Mouse (Mus musculus) right cerebral cortex, adult 2 months (tissue): Measurements from ENCODE around the gene Ube2r2.
A peak's percentile ranks its signal among the peaks of the same experiment; 100 is the strongest.

Experiments
- DNase-seq, 2 experiments: peaks; one replicate each; pipeline ENCODE4 v3.0.0; 2021 to 2022; ENCODE audit warnings: low spot score in 2 of 2

The Ube2r2 gene

DNA sequence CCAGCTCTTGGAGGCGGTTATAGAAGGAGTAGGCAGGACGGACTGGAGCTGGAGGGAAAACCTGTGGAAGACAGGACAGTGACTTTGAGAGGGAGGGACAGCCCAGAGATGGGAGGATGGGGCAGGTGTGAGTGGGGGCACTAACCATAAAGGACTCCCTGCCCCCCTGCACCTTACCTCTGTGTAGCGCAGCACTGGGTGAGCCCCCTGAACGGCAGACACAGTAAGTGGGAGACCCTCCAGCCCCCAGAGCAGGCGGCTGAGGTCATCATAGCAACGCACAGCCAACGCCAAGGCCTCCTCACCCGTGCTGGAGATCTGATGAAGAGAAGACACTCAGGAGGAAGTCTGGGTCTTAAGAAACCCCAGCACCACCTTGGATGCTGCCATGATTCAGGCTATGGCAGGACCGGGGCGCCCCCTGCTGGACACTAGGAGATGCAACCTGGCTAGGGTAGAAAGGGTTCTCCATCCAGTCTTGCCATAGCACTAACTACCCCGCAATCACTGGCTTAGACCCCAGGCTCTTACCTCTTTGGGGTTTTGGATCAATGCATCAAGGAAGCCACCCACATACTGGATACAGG is 16.7 kb upstream of the Ube2r2 start:
- peak; percentile 57 to 63 for DNase-seq

- DNase-seq = peak; percentile 99
Measured at GRCm38 (mm10) chr4:41124180-41124951, 11.2 kb upstream of the Ube2r2 start, which contains the start of gene Nol6. Nol6 (minus strand) TSS chr4:41124455.

DNA sequence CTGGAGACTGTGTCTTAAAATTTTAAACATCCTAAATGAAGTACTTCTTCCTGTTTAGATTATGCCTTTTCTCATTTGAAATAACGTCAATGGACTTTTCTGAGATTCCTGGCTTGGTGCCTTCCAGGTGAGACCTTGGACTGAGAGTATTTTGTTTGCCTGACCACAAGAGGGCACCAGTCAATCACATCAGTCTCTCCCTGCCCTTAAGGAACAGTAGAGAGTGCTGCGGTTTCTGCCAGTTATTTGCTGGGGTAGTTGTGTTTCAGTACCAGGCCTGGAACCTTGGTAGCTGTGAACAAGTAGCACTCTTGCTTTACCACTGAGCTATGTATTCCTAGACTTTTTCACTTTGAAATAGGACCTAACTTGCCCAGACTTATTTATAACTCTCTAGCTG is 6.1 kb upstream of the Ube2r2 start:
- peak; percentile 45 to 60 for DNase-seq

DNA sequence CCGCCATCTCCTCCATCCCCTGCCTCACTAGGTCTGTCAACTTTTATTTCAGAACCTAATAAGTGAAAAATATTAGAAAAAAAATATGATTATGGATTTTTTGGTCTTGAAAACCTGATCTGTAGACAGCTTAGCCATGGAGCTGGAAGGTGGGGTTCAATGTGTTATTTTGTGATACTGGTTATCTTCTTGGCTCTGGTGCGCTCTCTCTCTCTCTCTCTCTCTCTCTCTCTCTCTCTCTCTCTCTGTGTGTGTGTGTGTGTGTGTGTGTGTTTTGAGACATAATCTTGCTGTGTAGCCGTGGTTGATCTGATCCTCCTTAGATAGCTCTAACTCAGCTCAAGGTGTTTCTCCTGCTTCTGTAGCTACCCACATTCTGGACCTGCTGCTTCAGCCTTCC is 5.7 kb upstream of the Ube2r2 start:
- DNase-seq = no peak

- no peak for DNase-seq
Measured at GRCm38 (mm10) chr4:41132471-41132870, 3.1 kb upstream of the Ube2r2 start.

DNA sequence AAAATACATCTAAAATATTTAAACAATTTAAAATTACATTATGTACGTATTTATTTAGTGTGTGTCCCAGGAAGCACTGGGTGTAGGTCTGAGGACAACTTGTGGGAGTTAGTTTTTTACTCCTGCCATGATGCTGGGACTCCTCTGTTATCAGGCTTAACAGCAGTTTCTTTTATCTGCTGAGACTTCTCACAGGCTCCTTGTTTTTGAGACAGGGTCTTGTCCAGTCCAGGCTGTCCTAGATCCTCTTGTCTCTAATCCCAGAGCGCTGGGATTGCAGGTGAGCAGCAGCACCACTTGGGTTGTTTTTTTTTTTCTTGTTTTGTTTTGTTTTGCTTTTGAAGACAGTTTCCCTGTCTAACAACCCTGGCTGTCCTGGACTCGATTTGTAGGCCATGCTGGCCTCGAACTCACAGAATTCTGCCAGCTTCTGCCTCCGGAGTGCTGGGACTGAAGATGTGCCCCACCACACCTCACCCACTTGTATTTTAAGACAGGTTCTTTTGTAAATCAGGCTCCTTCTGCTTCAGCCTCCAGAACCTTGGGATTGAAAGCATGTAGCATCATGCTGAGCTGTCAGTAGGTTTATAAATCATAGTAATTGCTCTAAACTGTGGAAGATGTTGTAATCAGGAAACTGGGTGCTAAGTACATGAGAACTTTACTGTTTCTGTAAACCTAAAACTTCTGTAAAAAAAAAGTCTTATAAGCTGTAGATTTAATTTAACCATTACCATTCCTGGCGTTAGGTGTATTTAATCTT is 1.8 kb upstream of the Ube2r2 start:
- DNase-seq = no peak

DNA sequence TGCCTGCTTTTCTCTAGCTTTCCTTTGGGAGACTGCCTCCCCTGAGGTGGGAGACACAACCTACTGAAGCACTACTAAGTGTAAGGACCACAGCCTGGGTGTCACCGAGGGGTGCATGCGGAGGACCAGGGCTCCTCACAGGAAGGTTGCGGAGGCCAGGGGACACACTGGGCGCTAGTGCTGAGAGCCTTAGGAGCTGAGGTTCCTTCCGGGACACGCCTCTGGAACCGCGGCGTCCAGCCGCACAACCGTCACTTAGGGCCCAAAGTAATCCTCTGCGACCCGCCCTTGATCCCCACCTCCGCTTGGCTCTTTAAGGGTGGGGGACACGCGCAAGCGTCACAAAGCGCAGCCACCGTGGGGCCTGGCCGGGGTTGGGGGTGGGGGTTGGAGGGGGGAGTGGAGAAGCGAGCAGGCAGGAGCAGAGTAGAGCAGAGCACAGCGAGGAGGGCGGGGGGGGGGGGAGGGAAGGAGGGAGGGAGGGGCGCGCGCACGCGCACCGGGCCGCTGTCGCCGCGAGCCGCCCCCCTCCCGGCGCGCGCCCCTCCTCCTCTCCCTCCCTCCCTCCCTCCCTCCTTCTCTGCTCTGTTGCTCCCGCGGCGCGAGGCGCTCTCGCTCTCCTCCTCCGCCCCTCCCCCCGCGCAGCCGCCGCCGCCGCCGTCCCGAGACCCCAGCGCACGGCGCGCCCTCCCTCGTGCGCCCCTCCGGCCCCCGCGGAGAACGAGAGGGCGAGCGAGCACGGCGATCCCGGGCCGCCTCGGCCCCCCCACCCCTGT is 420 bp upstream of the Ube2r2 start:
- peak; percentile 52 to 65 for DNase-seq

GRCm38 (mm10) chr4:41136454-41136805 is 887 bp downstream of the Ube2r2 start:
- peak in 1 of 2 experiments; percentile 13 for DNase-seq

DNA sequence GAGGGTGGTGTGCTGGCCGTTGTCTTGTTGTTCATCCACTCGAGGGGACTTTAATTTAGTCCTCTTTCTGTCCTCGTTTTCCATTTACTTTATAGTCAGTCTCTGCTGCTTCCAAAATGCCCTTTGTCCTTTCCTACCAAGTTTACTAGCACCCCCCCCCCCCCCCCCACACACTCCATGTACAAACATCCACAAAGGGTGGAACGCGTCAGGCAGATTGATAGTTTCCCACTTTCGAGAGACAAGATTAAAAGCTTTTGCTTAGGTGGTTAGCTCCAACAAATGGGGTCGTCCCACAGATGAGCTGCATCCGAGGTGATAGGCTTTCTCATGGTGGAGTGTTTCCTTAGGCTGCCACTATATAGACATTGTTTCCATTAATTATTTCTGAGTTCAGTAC is 1.3 kb downstream of the Ube2r2 start:
- no peak for DNase-seq

DNA sequence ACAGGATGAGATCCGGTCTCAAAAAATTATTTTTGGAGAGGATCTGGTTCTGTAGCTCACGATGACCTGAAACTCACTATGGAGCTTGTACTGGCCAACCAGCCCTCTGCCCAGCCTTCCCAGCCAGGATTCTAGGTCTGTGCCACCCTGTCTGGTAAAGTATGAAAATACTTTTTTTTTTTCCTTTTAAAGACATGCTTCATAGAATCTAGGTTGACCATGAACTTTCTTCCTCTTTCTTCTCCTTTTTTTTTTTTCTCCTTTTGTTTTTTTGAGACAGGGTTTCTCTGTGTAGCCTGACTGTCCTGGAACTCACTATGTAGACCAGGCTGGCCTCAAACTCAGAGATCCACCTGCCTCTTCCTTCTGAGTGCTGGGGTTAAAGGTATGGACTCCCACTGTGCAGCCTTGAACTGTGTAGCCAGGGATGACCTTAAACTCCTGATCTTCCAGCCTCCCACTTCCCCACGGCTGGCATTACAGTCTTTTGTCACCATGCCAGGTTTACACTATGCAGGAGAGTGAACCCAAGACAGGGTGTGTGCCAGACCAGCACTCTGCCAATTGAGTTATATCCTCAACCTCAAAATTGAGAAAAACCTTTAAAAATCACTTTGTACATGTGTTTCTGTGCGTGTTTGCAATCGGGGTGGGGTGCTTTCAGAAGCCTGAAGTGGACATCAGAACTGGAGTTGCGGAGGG is 4.8 kb downstream of the Ube2r2 start:
- no peak for DNase-seq

- DNase-seq = no peak
Measured at GRCm38 (mm10) chr4:41142601-41143000, 7.1 kb downstream of the Ube2r2 start.

DNA sequence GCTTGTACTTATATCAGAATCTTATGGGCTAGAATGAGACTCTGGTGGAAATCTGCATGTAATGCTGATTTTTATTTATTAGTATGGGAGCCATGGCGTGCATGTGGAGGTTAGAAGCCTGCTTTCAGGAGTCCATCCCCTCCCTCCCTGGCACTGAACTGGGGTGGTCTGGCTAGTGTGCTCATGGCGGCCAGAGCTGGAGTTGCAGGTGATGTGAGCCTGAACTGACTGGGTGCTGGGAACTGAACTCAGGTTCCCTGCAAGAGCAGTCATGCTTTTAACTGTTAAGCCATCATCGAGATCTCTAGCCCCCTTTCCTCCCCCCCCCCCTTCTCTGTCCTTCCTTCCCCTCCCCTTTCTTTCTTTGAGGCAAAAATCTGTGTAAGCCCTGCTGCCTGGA is 14.3 kb downstream of the Ube2r2 start:
- DNase-seq = no peak

GRCm38 (mm10) chr4:41151186-41151585 is 15.6 kb downstream of the Ube2r2 start:
- DNase-seq = no peak

- DNase-seq = no peak
Measured at GRCm38 (mm10) chr4:41153146-41153545, 17.6 kb downstream of the Ube2r2 start.

- DNase-seq = no peak
Measured at GRCm38 (mm10) chr4:41156961-41157360, 21.4 kb downstream of the Ube2r2 start.

DNA sequence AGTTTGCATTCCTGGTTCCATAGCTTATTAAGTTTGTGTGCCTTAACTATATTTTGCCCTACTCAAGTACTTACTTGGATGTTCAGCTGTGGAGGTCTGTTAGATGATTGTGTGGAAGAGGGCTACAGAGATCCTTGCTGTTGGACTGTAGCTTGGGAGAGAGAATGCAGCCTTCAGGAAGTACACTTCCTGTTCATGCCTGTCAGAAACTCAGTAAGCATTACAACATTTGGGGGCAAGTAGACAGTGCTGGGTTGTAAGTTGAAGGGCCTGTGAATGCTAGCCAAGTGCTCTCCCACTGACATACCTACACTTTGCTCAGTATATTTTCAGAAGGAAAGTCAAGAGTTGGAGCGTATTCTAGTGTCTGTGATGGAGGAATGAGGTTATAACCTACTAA is 22.7 kb downstream of the Ube2r2 start:
- DNase-seq = no peak

DNA sequence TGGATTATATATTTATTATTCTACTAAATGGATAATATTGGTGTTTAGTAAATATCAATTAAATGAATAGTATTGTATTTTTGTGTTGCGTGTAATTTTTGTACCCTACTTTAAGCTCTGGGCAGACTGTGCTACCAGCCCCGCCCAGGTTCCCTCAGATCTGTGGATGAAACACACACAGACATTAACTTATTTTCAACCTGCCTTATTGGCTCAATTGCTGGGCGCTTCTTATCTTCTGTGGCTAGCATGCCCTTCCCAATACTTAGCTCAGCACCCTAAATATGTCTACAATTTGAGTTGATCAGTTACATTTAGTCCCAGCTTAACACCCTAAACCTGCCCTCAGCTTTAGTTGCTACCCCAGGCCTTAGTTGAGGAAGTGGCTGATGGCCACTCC is 25.7 kb downstream of the Ube2r2 start:
- DNase-seq = no peak

- DNase-seq = no peak
Measured at GRCm38 (mm10) chr4:41164974-41165373, 29.4 kb downstream of the Ube2r2 start.

- peak; percentile 86 to 88 for DNase-seq
Measured at GRCm38 (mm10) chr4:41165693-41166475, 30.3 kb downstream of the Ube2r2 start.

DNA sequence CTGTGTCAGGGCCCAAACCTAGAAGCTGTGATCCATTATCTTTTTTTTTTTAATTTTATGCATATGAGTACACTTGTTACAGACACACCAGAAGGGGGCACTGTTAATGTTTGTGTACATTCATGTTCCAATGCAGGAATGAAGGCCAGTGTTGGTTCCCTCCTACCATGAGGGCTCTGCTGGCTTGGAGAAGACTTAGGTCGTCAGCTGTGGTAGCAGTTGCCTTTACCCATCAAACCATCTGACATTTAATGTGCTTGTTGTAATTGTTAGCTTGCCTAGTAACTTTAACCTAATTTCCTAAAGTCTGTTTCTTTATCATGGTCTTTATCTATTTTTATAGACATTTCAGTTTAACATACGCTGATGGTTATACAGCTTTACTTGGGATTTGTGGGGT is 35.4 kb downstream of the Ube2r2 start:
- DNase-seq = no peak

GRCm38 (mm10) chr4:41174631-41175030 is 39.1 kb downstream of the Ube2r2 start:
- no peak for DNase-seq
